Mouse (Mus musculus) liver, embryonic 16.5 days (tissue): ENCODE data around the gene Map3k15. TPM values are rescaled to one million over a fixed set of nuclear protein-coding genes. Genes with fewer than 3 reads are reported as not detected.

ENCODE experiments used
- ATAC-seq: fragments of 200-750 bp; cut with Nextera tagmentation; 2 replicates; pipeline ENCODE4 v1.8.0; 2017; ENCODE audit warnings: low read depth, mild to moderate bottlenecking, moderate number of reproducible peaks, moderate library complexity
- H3K27ac ChIP-seq: fragments of 300-500 bp; sonication (generic); 2 replicates; pipeline ENCODE4 v1.5.1; 2014; ENCODE audit warnings: mild to moderate bottlenecking, low read length
- H3K27me3 ChIP-seq: fragments of 300-500 bp; sonication (generic); 2 replicates; pipeline ENCODE4 v1.6.1; 2014; ENCODE audit warnings: low read depth, low read length, mixed read lengths; ENCODE audit not compliant: control insufficient read depth, insufficient read depth
- H3K36me3 ChIP-seq: fragments of 300-500 bp; sonication (generic); 2 replicates; pipeline ENCODE4 v1.6.1; 2014; ENCODE audit warnings: mild to moderate bottlenecking; ENCODE audit not compliant: control insufficient read depth, insufficient read depth
- H3K4me1 ChIP-seq: fragments of 300-500 bp; sonication (generic); 2 replicates; pipeline ENCODE4 v1.6.1; 2014; ENCODE audit warnings: low read depth, low read length, mixed read lengths; ENCODE audit not compliant: control insufficient read depth
- H3K4me2 ChIP-seq: fragments of 300-500 bp; sonication (generic); 2 replicates; pipeline ENCODE4 v1.6.1; 2014; ENCODE audit warnings: low read depth, low read length, mixed read lengths
- H3K4me3 ChIP-seq: fragments of 300-500 bp; sonication (generic); 2 replicates; pipeline ENCODE4 v1.5.1; 2014; ENCODE audit warnings: low read depth, mild to moderate bottlenecking, low read length
- H3K9ac ChIP-seq: fragments of 300-500 bp; sonication (generic); 2 replicates; pipeline ENCODE4 v1.6.1; 2014; ENCODE audit warnings: low read depth, low read length
- H3K9me3 ChIP-seq: fragments of 300-500 bp; sonication (generic); replicated peaks from 2 replicates; pipeline ENCODE4 v1.6.1; 2016; ENCODE audit warnings: low read length; ENCODE audit not compliant: control insufficient read depth
- WGBS: fragments of 180-500 bp; shearing (Covaris S2); extraction: QIAGEN DNeasy Blood & Tissue Kit; methylation state at CpG from one replicate; pipeline ENCODE4 v1.1.7; 2014; ENCODE audit not compliant: insufficient replicate concordance; 5-methylcytosine and 5-hydroxymethylcytosine counted together
- polyA plus RNA-seq: library from polyadenylated mRNA; unstranded; fragments of >200 nt; fragmentation: Nextera tagmentation; extraction: Ambion mirVana; gene quantifications from 2 replicates; pipeline ENCODE4 v1.2.1, GENCODE M21; 2015

Gene Map3k15
- polyA plus RNA-seq, 1 experiment from 2014 or later, result 0.09 TPM

DNA sequence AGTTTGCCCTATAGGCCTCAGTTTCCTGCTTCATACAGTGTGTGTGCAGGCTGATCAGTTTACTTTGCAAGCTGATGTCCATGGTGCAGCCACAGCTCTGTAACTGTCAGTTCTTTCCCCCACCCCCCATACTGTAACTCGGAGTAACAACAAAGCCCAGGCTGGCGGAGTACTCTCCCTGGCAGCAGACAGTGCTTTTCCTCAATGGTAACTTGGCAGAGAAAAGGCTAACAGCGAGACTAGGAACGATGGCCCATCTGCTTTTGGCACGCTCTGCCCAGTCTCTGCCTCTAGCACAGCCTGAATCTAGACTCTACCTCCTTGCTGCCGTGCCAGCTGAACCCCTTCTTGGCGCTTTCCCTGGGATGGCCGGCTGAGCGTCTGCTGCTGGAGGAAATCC, 24.3 kb upstream of the Map3k15 start:
- no peaks in the 10 kb centered on the region for H3K4me1 ChIP-seq
- H3K4me3 ChIP-seq, result no peak overlapping the region
- H3K9ac ChIP-seq, result no peak overlapping the region
- H3K27me3 ChIP-seq, result no peaks in the 10 kb centered on the region; the same call in 1 of the 2 replicates
- no peaks in the 10 kb centered on the region for H3K9me3 ChIP-seq
- H3K36me3 ChIP-seq, result no peaks in the 10 kb centered on the region
- H3K4me2 ChIP-seq, result no peak overlapping the region
- no peak overlapping the region for H3K27ac ChIP-seq
- ATAC-seq, result no peak
- WGBS, result 81% methylated on average over 9 of the region's 9 CpGs

DNA sequence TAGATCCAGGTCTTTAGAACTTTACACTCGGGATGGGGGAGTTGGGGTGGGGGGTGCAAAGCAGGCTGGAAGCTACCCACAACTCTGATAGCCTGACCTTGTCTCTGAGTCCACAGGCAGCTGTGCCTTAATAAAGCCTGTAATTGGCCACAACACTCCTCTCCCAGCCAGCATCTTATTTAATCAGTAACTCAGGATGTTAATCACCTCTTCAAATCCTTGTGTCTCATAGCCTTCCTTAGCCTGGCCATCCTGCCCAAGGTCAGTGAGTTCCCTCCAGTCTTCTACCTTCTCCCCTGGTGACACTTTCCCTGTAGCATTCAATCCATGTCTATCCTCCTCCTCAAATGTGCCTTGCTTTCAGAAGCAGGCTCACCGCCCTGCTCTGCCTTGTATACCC, 19.2 kb upstream of the Map3k15 start:
- no peaks in the 10 kb centered on the region for H3K36me3 ChIP-seq
- no peaks in the 10 kb centered on the region; the same call in 1 of the 2 replicates for H3K27me3 ChIP-seq
- H3K9me3 ChIP-seq, result no peaks in the 10 kb centered on the region
- no peaks in the 10 kb centered on the region for H3K4me1 ChIP-seq
- H3K4me3 ChIP-seq, result no peak overlapping the region
- ATAC-seq, result no peak
- no peak overlapping the region for H3K9ac ChIP-seq
- no peak overlapping the region for H3K4me2 ChIP-seq
- WGBS, result 52% methylated on average over 2 of the region's 2 CpGs
- H3K27ac ChIP-seq, result no peak overlapping the region

DNA sequence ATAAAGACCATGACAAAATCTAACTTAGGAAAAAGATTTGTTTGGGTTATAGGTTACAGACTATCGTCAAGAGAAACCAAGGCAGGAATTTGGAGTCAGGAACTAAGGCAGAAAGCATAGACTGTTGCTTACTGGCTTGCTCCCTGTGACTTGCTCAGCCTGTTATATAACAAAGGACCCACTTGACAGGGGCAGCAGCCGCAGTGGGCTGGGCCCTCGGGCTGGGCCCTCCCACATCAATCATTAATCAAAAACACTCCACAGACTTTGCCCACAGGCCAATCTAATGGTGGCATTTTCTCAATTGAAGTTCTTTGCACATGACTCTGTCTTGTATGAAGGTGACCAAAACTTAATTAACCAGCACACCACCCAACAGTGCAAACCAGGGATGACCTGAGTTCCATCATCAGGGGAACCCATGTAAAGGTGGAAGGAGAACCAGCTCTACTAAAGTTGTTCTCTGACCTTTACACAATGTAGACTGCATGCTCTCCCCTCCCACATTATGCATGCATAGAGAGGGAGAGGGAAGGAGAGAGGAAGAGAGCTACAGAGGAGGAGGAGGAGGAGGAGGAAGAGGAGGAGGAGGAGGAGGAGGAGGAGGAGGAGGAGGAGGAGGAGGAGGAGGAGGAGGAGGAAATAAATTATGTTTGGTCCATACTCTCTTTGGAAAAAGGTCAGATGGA, 17.0 kb upstream of the Map3k15 start:
- H3K9me3 ChIP-seq, result no peaks in the 10 kb centered on the region
- no peaks in the 10 kb centered on the region; the same call in 1 of the 2 replicates for H3K27me3 ChIP-seq
- H3K9ac ChIP-seq, result no peak overlapping the region
- H3K4me1 ChIP-seq, result no peaks in the 10 kb centered on the region
- H3K4me2 ChIP-seq, result no peak overlapping the region
- H3K4me3 ChIP-seq, result no peak overlapping the region
- no peak overlapping the region for H3K27ac ChIP-seq
- WGBS, result 61% methylated on average over 3 of the region's 3 CpGs
- no peaks in the 10 kb centered on the region for H3K36me3 ChIP-seq
- ATAC-seq, result no peak

DNA sequence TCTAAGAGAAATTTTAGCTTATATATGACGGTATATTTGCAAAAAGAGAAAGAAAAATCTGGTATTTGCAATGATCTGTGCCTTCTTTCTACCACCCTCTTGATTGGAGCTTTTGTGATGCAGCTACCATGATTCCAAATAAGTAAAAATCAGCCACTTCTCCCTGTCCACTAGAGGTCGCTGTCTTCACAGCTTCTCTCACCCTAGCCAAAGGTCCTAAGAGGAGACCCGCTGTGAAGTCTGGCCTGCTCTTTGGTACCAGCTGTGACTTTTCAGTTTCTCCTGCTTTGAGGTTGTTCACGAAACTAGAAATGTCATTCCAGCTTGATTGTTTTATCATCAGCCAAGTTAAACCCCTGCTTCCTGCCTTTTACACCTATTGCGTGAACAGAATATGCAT, 14.5 kb upstream of the Map3k15 start:
- H3K4me3 ChIP-seq, result no peak overlapping the region
- WGBS, result 32% methylated on average over 5 of the region's 5 CpGs
- H3K36me3 ChIP-seq, result no peaks in the 10 kb centered on the region
- no peak overlapping the region for H3K27ac ChIP-seq
- H3K9ac ChIP-seq, result no peak overlapping the region
- H3K9me3 ChIP-seq, result no peaks in the 10 kb centered on the region
- H3K27me3 ChIP-seq, result no peaks in the 10 kb centered on the region
- H3K4me1 ChIP-seq, result no peaks in the 10 kb centered on the region
- no peak for ATAC-seq
- H3K4me2 ChIP-seq, result no peak overlapping the region

DNA sequence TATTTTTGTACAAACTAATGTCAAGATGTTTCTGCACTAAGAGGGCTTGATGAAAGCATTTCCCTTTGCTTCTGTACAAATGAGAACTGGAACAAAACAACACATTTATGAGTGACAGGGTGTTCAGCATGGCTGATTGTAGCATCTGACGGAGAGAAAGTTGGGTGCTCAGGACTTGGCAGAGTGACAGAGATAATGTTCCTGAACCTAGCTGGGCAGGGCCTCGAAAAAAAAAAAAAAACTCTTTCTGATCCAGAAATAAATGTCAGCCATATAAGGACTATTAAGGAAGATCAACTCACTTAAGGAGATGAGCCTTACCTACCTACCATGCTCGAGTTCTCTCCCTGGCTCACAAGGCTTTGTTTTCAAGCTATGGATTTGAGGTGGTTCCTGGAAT, 12.0 kb upstream of the Map3k15 start:
- H3K9ac ChIP-seq, result no peak overlapping the region
- H3K36me3 ChIP-seq, result no peaks in the 10 kb centered on the region
- H3K27ac ChIP-seq, result no peak overlapping the region
- ATAC-seq, result no peak
- H3K27me3 ChIP-seq, result no peaks in the 10 kb centered on the region; the same call in 1 of the 2 replicates
- H3K4me1 ChIP-seq, result no peaks in the 10 kb centered on the region
- H3K9me3 ChIP-seq, result no peaks in the 10 kb centered on the region
- H3K4me3 ChIP-seq, result no peak overlapping the region
- WGBS, result 50% methylated on average over 3 of the region's 3 CpGs
- no peak overlapping the region for H3K4me2 ChIP-seq

DNA sequence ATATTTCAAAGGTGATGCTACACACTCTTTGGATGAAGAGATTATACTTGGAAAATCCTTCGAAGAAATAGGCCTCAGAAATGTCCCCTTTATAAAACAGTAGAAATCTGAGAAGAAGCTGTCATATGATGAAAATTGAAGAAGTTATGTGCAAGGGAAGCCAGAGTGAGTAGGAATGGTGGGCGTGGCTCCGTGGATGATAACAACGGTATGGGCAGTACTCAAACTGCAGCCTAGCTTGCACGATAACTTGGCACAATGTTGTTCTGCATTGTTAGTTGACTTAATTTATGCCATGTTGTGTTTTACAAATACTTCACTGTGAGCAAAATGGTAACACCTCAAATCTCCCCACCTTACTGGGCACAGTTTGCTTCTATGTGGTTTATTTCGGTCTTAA, 7.6 kb downstream of the Map3k15 start:
- 65% methylated on average over 6 of the region's 6 CpGs for WGBS
- no peak for ATAC-seq

DNA sequence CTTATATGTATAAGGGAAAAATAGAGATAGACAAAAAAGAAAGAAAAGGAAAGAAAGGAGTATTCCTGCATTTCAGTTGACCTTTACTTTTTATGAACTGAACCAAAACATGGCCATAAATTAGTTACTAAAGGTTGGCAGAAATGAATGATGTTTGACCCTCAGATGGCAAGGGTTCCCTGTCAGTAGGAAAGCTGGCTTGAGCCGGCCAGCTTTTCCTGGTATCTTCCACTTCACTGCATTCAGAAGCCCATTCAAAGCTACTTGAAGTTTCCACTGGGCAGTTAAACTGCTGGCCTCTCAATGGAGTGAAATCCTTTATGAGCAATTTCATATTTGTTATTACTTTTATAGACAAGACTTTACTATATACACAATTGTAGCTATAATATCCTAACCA, 65.1 kb downstream of the Map3k15 start:
- no peak overlapping the region for H3K4me2 ChIP-seq
- 65% methylated on average over 1 of the region's 1 CpGs for WGBS
- no peak overlapping the region for H3K27ac ChIP-seq
- H3K9ac ChIP-seq, result no peak overlapping the region
- no peak overlapping the region for H3K4me3 ChIP-seq
- H3K9me3 ChIP-seq, result no peaks in the 10 kb centered on the region
- H3K27me3 ChIP-seq, result no peaks in the 10 kb centered on the region
- no peak for ATAC-seq
- H3K4me1 ChIP-seq, result no peaks in the 10 kb centered on the region
- H3K36me3 ChIP-seq, result no peaks in the 10 kb centered on the region

More for the DNA sequence above, 7.6 kb downstream of the Map3k15 start:
- Histone ChIP-seq H3K4me2 (no peak overlapping the region), H3K27ac (no peak overlapping the region), H3K9ac (no peak overlapping the region), H3K4me3 (no peak overlapping the region), H3K36me3 (no peaks in the 10 kb centered on the region), H3K9me3 (no peaks in the 10 kb centered on the region), H3K27me3 (no peaks in the 10 kb centered on the region), H3K4me1 (no peaks in the 10 kb centered on the region)

DNA sequence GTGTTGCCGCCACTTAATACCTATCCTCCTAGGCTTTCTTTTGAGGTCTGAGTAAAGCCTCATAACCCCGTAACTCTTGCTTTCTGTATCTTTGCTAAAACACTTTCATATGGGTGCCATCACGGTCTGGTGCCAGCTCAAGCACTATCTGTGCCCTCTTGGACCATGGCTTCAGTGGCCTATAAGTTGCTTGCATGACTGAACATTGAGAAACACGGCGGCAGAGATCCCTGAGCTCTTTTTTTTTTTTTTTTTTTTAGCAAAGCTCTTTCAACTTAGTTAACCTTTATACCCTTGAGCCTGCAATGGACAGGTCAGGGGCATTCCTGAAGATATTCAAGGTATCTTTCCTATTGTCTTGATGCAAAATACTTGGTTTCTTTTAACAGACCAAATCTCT, 66.4 kb downstream of the Map3k15 start:
- Histone ChIP-seq H3K27me3 (no peaks in the 10 kb centered on the region), H3K4me3 (no peak overlapping the region), H3K9ac (no peak overlapping the region), H3K9me3 (no peaks in the 10 kb centered on the region), H3K4me1 (no peaks in the 10 kb centered on the region), H3K4me2 (no peak overlapping the region), H3K27ac (no peak overlapping the region), H3K36me3 (no peaks in the 10 kb centered on the region)
- WGBS, result 68% methylated on average over 5 of the region's 5 CpGs
- ATAC-seq, result no peak

DNA sequence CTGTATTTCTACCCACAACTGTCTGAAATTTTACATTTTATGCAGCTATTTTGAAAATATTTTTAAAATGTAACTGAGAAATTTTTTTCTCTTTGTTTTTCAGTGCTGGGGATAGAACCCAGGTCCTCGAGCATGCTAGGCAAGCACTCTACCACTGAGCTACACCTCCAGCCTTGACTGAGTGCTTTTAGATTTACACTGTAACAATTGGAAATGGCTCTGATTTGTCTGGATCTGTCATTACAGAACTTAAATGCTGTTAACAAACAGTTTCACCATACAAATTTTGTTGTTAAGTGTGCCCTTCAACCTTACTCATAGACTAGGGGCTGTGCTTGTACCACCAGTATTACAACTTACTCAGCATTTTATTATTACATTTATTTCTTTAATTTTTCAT, 103.7 kb downstream of the Map3k15 start:
- ATAC-seq, result no peak
- 29% methylated on average over 1 of the region's 1 CpGs for WGBS
- no peaks in the 10 kb centered on the region for H3K27me3 ChIP-seq
- H3K4me1 ChIP-seq, result no peaks in the 10 kb centered on the region
- H3K4me2 ChIP-seq, result no peak overlapping the region
- no peaks in the 10 kb centered on the region for H3K9me3 ChIP-seq
- no peak overlapping the region for H3K27ac ChIP-seq
- H3K9ac ChIP-seq, result no peak overlapping the region
- no peak overlapping the region for H3K4me3 ChIP-seq
- H3K36me3 ChIP-seq, result no peaks in the 10 kb centered on the region
